Mouse (Mus musculus) midbrain, embryonic 11.5 days (tissue): ENCODE measurements at regions not wholly inside any gene's neighbourhood (a gene's known extent, or its start where the extent isn't known, plus 50 kb on each side); places are given as distances from the start of the nearest gene placed in this dataset.
A peak's percentile ranks its signal among the peaks of the same experiment; 100 is the strongest.

ENCODE experiments used
- ATAC-seq: fragments of 200-750 bp; cut with Nextera tagmentation; 2 replicates; pipeline ENCODE4 v1.8.0; 2017; ENCODE audit warnings: moderate TSS enrichment, moderate library complexity; ENCODE audit not compliant: low FRiP score
- DNase-seq: peaks from one replicate; pipeline ENCODE4 v3.0.0; 2015; ENCODE audit warnings: low spot score; ENCODE audit errors: missing footprints
- H3K27ac ChIP-seq: fragments of 300-500 bp; sonication (generic); 2 replicates; pipeline ENCODE4 v1.5.1; 2014; ENCODE audit warnings: low read depth, low read length
- H3K27me3 ChIP-seq: fragments of 300-500 bp; sonication (generic); 2 replicates; pipeline ENCODE4 v1.6.1; 2014; ENCODE audit warnings: mild to moderate bottlenecking, low read length, moderate library complexity, mixed read lengths; ENCODE audit not compliant: control insufficient read depth, insufficient read depth
- H3K36me3 ChIP-seq: fragments of 300-500 bp; sonication (generic); 2 replicates; pipeline ENCODE4 v1.6.1; 2014; ENCODE audit warnings: mild to moderate bottlenecking, low read length, moderate library complexity, mixed read lengths; ENCODE audit not compliant: control insufficient read depth, insufficient read depth
- H3K4me1 ChIP-seq: fragments of 300-500 bp; sonication (generic); 2 replicates; pipeline ENCODE4 v1.6.1; 2014; ENCODE audit warnings: low read length; ENCODE audit not compliant: control insufficient read depth, insufficient read depth
- H3K4me2 ChIP-seq: fragments of 300-500 bp; sonication (generic); 2 replicates; pipeline ENCODE4 v1.6.1; 2014; ENCODE audit warnings: mild to moderate bottlenecking, moderate library complexity
- H3K4me3 ChIP-seq: fragments of 300-500 bp; sonication (generic); 2 replicates; pipeline ENCODE4 v1.5.1; 2014; ENCODE audit warnings: low read depth, low read length
- H3K9ac ChIP-seq: fragments of 300-500 bp; sonication (generic); 2 replicates; pipeline ENCODE4 v1.6.1; 2014; ENCODE audit warnings: low read length
- H3K9me3 ChIP-seq: fragments of 300-500 bp; sonication (generic); 2 replicates; pipeline ENCODE4 v1.6.1; 2016; ENCODE audit warnings: low read length; ENCODE audit not compliant: control insufficient read depth
- WGBS: fragments of 180-500 bp; shearing (Covaris S2); extraction: QIAGEN DNeasy Blood & Tissue Kit; methylation state at CpG from one replicate; pipeline ENCODE4 v1.1.7; 2014; 5-methylcytosine and 5-hydroxymethylcytosine counted together

- no peaks in the 10 kb centered on the region for H3K36me3 ChIP-seq
- 64% methylated on average over 4 of the region's 4 CpGs for WGBS
- no peak overlapping the region for H3K9ac ChIP-seq
- H3K27ac ChIP-seq = no peak overlapping the region
- H3K9me3 ChIP-seq = no peaks in the 10 kb centered on the region
- peaks cover 30% of the 10 kb centered on the region for H3K4me1 ChIP-seq
- ATAC-seq (no peak), DNase-seq (no peak)
- H3K4me2 ChIP-seq = no peak overlapping the region
- no peak overlapping the region for H3K4me3 ChIP-seq
- peaks cover 12% of the 10 kb centered on the region; the same call in 1 of the 2 replicates for H3K27me3 ChIP-seq
These were observed 54.1 kb upstream of the March10 start for GRCm38 (mm10) chr11:105510626-105511025.

DNA sequence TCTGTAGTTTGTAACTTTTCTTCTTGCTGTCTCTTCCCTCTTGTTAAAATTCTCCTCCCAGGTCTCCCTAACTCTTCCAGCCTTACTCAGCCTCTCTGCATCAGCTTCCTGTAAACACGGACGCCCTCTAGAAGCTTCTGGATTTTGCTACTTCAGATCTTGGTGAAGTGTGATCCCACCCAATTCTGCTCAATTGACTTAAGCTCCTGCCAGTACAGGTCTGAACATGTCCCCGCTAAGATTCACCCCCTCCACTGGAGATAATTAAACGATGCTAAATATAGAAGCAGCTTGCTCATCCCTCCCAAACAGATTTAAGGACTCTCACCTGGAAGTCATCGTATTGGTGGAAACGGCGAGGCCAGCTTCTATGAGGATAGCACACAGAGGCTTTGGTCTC lies 53.5 kb upstream of the March10 start:
- Histone ChIP-seq H3K27me3 (peaks cover 12% of the 10 kb centered on the region; the same call in 1 of the 2 replicates), H3K36me3 (no peaks in the 10 kb centered on the region), H3K9me3 (no peaks in the 10 kb centered on the region), H3K4me2 (no peak overlapping the region), H3K4me3 (no peak overlapping the region), H3K4me1 (peaks cover 30% of the 10 kb centered on the region), H3K9ac (no peak overlapping the region), H3K27ac (no peak overlapping the region)
- 76% methylated on average over 7 of the region's 7 CpGs for WGBS
- DNase-seq = no peak
- ATAC-seq = no peak

DNA sequence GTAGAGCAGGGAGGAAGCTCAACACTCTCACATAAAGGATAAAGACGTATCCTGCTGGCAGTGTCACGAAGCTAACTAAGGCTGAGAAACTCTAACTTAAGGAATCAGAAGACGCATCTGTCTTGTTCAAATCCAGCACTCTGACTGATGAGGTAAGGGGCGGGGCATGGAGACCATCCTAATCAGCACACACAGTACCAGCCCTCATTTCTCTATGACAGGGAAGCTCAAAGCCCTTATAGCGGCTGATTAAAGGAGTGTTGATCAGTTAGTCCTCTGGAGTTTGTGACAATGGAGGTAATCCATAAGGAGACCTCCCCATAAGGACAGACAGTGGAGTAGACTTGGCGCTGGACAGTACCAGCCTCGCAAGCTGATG lies 52.1 kb upstream of the March10 start:
- Histone ChIP-seq H3K4me3 (0 out of 2 replicates have a peak overlapping the region, but pooled peaks have one; percentile 9), H3K4me1 (peaks cover 30% of the 10 kb centered on the region), H3K9ac (no peak overlapping the region; the same call in 1 of the 2 replicates), H3K36me3 (no peaks in the 10 kb centered on the region), H3K27ac (peak overlapping the region; percentile 62), H3K27me3 (peaks cover 19% of the 10 kb centered on the region; the same call in 1 of the 2 replicates), H3K9me3 (no peaks in the 10 kb centered on the region), H3K4me2 (peak overlapping the region; percentile 35)
- 44% methylated on average over 7 of the region's 7 CpGs for WGBS
- DNase-seq = no peak
- peak; percentile 41 for ATAC-seq

GRCm38 (mm10) chr11:105507972-105508659 lies 51.6 kb upstream of the March10 start:
- 0 out of 2 replicates have a peak overlapping the region, but pooled peaks have one; percentile 9 for H3K4me3 ChIP-seq
- H3K9me3 ChIP-seq = no peaks in the 10 kb centered on the region
- H3K4me2 ChIP-seq = peak overlapping the region; percentile 35
- H3K27me3 ChIP-seq = peaks cover 19% of the 10 kb centered on the region; the same call in 1 of the 2 replicates
- peak overlapping the region; percentile 62 for H3K27ac ChIP-seq
- H3K9ac ChIP-seq = no peak overlapping the region; the same call in 1 of the 2 replicates
- WGBS = 3% methylated on average over 6 of the region's 6 CpGs
- H3K36me3 ChIP-seq = no peaks in the 10 kb centered on the region
- peak; percentile 93 for ATAC-seq
- DNase-seq = peak; percentile 97
- peaks cover 30% of the 10 kb centered on the region for H3K4me1 ChIP-seq

DNA sequence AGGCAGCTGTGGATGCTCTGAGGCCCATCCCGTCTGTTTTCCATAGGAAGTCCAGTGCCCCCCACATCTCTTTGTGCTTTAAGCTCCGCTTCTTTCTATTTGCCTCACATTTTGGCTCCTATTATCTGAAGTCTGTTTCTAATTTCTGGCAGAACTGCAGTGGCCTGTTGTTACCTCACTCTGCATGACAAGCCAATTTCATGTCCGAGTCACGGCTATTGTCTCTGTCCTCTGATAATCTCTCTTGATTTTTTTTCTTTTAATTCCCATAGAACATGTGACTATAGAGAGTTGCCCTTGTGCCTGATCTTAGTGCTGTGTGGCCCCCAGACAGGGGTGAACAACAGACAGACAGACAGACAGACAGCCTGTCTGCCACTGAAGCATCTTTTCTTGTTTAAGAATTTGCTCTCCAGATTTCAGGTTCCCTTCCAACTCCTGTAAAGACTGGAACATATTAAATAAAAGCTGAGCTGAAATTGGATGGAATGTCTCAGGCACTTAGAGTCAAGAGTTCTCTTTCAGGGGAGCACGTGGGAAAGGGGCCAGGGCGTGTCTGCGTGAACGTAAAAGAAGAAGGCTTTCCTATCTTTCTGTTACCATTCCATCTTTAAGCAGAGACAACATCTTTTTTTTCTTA lies 50.9 kb upstream of the March10 start:
- H3K9me3 ChIP-seq = no peaks in the 10 kb centered on the region
- ATAC-seq (peak; percentile 64), DNase-seq (no peak)
- H3K4me1 ChIP-seq = peaks cover 30% of the 10 kb centered on the region
- peaks cover 19% of the 10 kb centered on the region; the same call in 1 of the 2 replicates for H3K27me3 ChIP-seq
- no peaks in the 10 kb centered on the region for H3K36me3 ChIP-seq
- 3% methylated on average over 8 of the region's 8 CpGs for WGBS
- peak overlapping the region; percentile 38 for H3K27ac ChIP-seq
- no peak overlapping the region for H3K4me3 ChIP-seq
- no peak overlapping the region for H3K9ac ChIP-seq
- peak overlapping the region; percentile 35; the same call in 1 of the 2 replicates for H3K4me2 ChIP-seq
